Comparison of ENCODE assay signal across 12 mouse cellular contexts in the genomic region with DNA sequence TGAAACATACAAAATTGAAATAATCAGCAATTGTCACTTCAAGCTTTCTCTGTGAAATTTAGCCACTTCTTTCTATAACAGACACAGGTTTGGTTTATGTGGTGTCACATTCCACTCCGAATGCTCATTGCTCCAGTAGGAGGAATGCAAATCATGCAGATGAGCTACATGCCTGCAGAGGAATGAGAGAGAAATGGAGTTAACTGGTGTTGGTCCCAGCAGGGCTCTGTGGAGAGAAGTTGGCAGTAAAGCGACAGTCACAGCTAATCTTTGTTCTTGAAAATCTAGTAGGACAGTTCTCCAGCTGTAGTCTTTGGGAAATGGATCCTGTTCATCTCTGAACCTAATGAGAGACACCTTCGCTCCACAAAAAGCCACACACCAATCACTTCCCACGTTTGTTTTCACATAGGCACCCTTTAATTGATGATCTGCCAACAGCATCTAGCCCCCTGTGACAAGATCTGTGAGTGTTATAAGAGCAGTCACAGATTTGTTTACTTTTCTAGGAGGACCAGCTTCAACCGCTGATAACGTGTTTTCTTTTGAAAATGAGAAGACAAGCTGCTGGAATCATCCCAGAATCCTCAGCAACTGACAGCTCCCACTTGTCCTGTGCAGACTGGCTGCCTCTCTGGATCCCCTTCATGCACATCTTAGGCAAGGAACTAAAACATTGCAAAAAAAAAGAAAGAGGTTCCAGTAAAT.
A peak's percentile ranks its signal among the peaks of the same experiment; 100 is the strongest.
DNase-seq lines count a peak whose midpoint lies in the region; ATAC-seq and TF ChIP-seq lines count a peak whose summit lies in the region.
"Had no signal": no experiment of that assay in that cellular context is flagged by ENCODE, and none has a peak within 500 bp of the region (broad histone marks: within the 10 kb centered on the region; RNA-seq: fewer than 3 reads in every experiment).

No protein-coding gene starts in this region.

- H3K27me3 ChIP-seq in forebrain, postnatal 0 days (ENCODE audit: insufficient read depth, low read length): no peaks in the 10 kb centered on the region
- no peaks in the 10 kb centered on the region for H3K27me3 ChIP-seq in forebrain, embryonic 11.5 days (ENCODE audit: control insufficient read depth, insufficient read depth, low read length)
- H3K27me3 ChIP-seq in kidney, embryonic 15.5 days: no peaks in the 10 kb centered on the region
- no peaks in the 10 kb centered on the region for H3K27me3 ChIP-seq in kidney, adult 2 months (replicated peaks; ENCODE audit: control insufficient read depth, insufficient read depth, low read length)
- H3K27me3 ChIP-seq: midbrain, embryonic 15.5 days had no signal

- ATAC-seq in forebrain, postnatal 0 days: peak; percentile 54
- ATAC-seq in forebrain, embryonic 11.5 days (replicated peaks; ENCODE audit: low FRiP score): no peak
- ATAC-seq in kidney, embryonic 15.5 days (replicated peaks; ENCODE audit: low FRiP score): peak; percentile 86
- ATAC-seq: midbrain, embryonic 15.5 days had no signal

- H3K4me2 ChIP-seq in forebrain, postnatal 0 days (ENCODE audit: low read depth): no peak overlapping the region
- H3K4me2 ChIP-seq in forebrain, embryonic 11.5 days (ENCODE audit: low read depth, low read length, severe bottlenecking): no peak overlapping the region
- H3K4me2 ChIP-seq in kidney, embryonic 15.5 days: 0 out of 2 replicates have a peak overlapping the region, but pooled peaks have one; percentile 21
- H3K4me2 ChIP-seq: midbrain, embryonic 15.5 days had no signal

- peak; percentile 20 for DNase-seq in forebrain, postnatal 0 days
- no peak for DNase-seq in forebrain, embryonic 11.5 days (ENCODE audit: low spot score)
- DNase-seq in kidney, adult 2 months: no peak
- peak; percentile 17 for DNase-seq in embryo, embryonic 10.5 days (ENCODE audit: low spot score)
- DNase-seq in lung, postnatal 36 days: peak; percentile 10
- no peak for DNase-seq in spleen, adult 12 weeks (ENCODE audit: low spot score)
- DNase-seq: cerebellum, adult 8-10 months; right cerebral cortex, postnatal 14 days; thymus, postnatal 4 days had no signal

- no peak overlapping the region for H3K27ac ChIP-seq in forebrain, postnatal 0 days (ENCODE audit: low read depth, low read length)
- H3K27ac ChIP-seq in forebrain, embryonic 11.5 days (ENCODE audit: low read depth, low read length): no peak overlapping the region
- H3K27ac ChIP-seq in kidney, embryonic 15.5 days: 0 out of 2 replicates have a peak overlapping the region, but pooled peaks have one; percentile 33
- no peak overlapping the region for H3K27ac ChIP-seq in kidney, adult 2 months (ENCODE audit: insufficient read depth, low read depth, low read length)
- H3K27ac ChIP-seq: midbrain, embryonic 15.5 days had no signal

- TF ChIP-seq POLR2A in kidney, adult 2 months (IDR thresholded peaks at IDR 0.05; ENCODE audit: low read depth, low read length): no peak

- WGBS in forebrain, postnatal 0 days: 40% methylated on average over 6 of the region's 6 CpGs
- whole genome bisulfite sequencing in forebrain, embryonic 11.5 days: 66% methylated on average over 6 of the region's 6 CpGs
- 12% methylated on average over 6 of the region's 6 CpGs for WGBS in kidney, embryonic 15.5 days
- 14% methylated on average over 6 of the region's 6 CpGs for WGBS in kidney, adult 2 months

- TF ChIP-seq CTCF in forebrain, postnatal 0 days (IDR thresholded peaks at IDR 0.05; ENCODE audit: low read depth): no peak
- no peak for TF ChIP-seq CTCF in kidney, adult 2 months (conservative IDR thresholded peaks at IDR 0.05; ENCODE audit: insufficient read depth, insufficient read length, low read depth, low read length)

- no peaks in the 10 kb centered on the region for H3K9me3 ChIP-seq in forebrain, postnatal 0 days (ENCODE audit: low read length)
- H3K9me3 ChIP-seq in forebrain, embryonic 11.5 days (ENCODE audit: control insufficient read depth, low read length): no peaks in the 10 kb centered on the region
- H3K9me3 ChIP-seq in kidney, embryonic 15.5 days (replicated peaks): no peaks in the 10 kb centered on the region
- H3K9me3 ChIP-seq: midbrain, embryonic 15.5 days had no signal

- H3K4me3 ChIP-seq in forebrain, postnatal 0 days (ENCODE audit: low read depth, low read length): no peak overlapping the region
- no peak overlapping the region for H3K4me3 ChIP-seq in forebrain, embryonic 11.5 days (ENCODE audit: low read depth, low read length)
- H3K4me3 ChIP-seq in kidney, embryonic 15.5 days (replicated peaks): no peak overlapping the region
- no peak overlapping the region for H3K4me3 ChIP-seq in kidney, adult 2 months (ENCODE audit: insufficient read depth, low read depth, low read length)
- H3K4me3 ChIP-seq: erythroblast, embryonic 14.5 days; midbrain, embryonic 15.5 days had no signal

- no peaks in the 10 kb centered on the region for H3K36me3 ChIP-seq in forebrain, postnatal 0 days (ENCODE audit: insufficient read depth)
- no peaks in the 10 kb centered on the region for H3K36me3 ChIP-seq in forebrain, embryonic 11.5 days (ENCODE audit: control insufficient read depth, insufficient read depth, low read length)
- H3K36me3 ChIP-seq in kidney, embryonic 15.5 days: no peaks in the 10 kb centered on the region
- H3K36me3 ChIP-seq in kidney, adult 2 months (ENCODE audit: control insufficient read depth, insufficient read depth, low read length): no peaks in the 10 kb centered on the region
- H3K36me3 ChIP-seq: midbrain, embryonic 15.5 days had no signal

- H3K9ac ChIP-seq in forebrain, postnatal 0 days: no peak overlapping the region
- no peak overlapping the region for H3K9ac ChIP-seq in forebrain, embryonic 11.5 days (ENCODE audit: low read length)
- H3K9ac ChIP-seq in kidney, embryonic 15.5 days: no peak overlapping the region
- H3K9ac ChIP-seq: midbrain, embryonic 15.5 days had no signal

- no peaks in the 10 kb centered on the region for H3K4me1 ChIP-seq in forebrain, postnatal 0 days (ENCODE audit: insufficient read depth)
- no peaks in the 10 kb centered on the region for H3K4me1 ChIP-seq in forebrain, embryonic 11.5 days (replicated peaks; ENCODE audit: control insufficient read depth, insufficient read depth, low read length)
- H3K4me1 ChIP-seq in kidney, embryonic 15.5 days: 0 out of 2 replicates have a peak, but pooled peaks cover 10% of the 10 kb centered on the region
- H3K4me1 ChIP-seq in kidney, adult 2 months (ENCODE audit: control insufficient read depth, insufficient read depth, low read length): no peaks in the 10 kb centered on the region
- H3K4me1 ChIP-seq: midbrain, embryonic 15.5 days had no signal

Comparison
In these comparisons a context has a peak if more than half of its experiments do, and no peak if none do; other contexts are left out.
1. DNase-seq: peak in forebrain, postnatal 0 days (single experiment), embryo, embryonic 10.5 days (single experiment) and lung, postnatal 36 days (single experiment); none in forebrain, embryonic 11.5 days (single experiment), kidney, adult 2 months (single experiment) and spleen, adult 12 weeks (single experiment).